Mouse (Mus musculus) B cell, adult 67 days (primary cell): Measurements from ENCODE around the gene Pnmal1. TPM values are rescaled to one million over a fixed set of nuclear protein-coding genes. Genes with fewer than 3 reads are reported as not detected.

ENCODE experiments used
- total RNA-seq, 2 experiments: library from RNA; stranded (reverse); gene quantifications; 4 replicates each; pipeline ENCODE4 v1.2.4; 2023

Gene Pnmal1
- not detected for total RNA-seq

DNA sequence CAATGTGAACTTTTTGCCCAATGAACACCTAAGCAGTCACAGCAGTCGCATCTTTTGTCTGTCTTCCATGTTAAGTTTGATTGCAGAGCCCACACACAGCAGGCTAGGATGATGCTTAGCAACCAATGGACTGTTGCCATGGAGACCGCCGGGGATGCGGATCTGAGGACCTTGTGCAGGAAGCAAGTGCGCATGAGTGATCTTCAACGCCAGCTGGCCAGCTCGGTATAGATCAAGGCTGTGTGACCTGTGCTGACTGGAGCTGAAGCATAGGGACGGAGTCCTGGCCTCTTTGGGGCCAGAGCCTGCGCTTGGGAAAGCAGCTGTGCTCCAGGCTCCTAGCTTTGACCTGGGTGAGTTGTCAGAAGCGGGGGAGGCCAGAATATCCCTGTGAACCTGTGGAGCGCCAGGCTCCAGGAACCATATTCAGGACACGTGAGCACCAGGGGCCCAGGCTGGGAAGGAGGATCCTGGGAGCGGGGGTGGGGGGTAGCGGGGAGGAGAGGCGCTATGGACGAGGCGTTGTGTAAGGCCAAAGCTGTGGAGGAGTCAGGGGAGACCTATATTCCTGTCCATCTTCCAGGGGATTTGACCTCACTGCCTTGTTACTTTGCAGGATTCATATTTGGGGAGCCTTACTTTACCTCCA, at the start of gene Pnmal1:
Gene Pnmal1 (plus strand): TSS at position 141 of the 649 bp plus-strand sequence.

DNA sequence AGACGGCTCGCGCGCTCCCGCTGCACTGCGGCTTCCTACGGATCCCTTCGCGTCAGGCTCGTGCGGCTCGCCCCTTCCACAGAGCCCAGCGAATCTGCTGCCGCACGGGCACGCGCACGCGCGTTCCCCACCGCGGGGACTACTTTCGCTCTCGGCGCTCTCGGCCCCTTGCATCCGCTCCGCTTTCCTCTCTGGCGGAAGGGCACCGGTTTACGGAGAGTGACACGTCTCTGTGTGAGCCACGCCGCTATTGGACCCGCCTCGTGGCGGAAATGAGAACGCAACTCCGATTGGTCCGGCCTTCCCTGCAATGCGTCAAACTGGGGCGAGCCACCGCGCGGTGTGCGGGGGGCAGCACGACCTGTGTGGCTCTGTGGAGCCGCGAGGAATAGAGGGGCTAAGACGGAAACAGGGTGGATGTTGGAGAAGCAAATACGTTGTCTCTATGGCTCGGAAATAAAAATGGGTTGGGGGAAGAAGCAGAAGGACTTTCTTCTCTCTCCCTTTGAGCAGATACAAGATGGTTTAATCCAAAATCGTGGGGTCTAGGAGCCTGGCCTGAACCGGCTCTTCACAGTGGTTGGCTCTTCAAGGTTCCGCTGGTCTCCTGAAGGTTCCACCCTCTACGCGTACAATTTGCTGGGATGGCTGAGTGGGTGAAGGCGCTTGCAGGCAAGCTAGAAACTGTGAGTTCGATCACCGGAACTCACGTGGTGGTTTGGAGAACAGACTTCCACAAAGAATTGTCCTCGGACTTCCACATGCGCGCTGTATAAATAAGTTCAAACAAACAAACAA, 35.2 kb upstream of the Pnmal1 start, which contains the start of gene Calm3:
Gene Calm3 (minus strand): TSS at position 78 of the 798 bp plus-strand sequence.

DNA sequence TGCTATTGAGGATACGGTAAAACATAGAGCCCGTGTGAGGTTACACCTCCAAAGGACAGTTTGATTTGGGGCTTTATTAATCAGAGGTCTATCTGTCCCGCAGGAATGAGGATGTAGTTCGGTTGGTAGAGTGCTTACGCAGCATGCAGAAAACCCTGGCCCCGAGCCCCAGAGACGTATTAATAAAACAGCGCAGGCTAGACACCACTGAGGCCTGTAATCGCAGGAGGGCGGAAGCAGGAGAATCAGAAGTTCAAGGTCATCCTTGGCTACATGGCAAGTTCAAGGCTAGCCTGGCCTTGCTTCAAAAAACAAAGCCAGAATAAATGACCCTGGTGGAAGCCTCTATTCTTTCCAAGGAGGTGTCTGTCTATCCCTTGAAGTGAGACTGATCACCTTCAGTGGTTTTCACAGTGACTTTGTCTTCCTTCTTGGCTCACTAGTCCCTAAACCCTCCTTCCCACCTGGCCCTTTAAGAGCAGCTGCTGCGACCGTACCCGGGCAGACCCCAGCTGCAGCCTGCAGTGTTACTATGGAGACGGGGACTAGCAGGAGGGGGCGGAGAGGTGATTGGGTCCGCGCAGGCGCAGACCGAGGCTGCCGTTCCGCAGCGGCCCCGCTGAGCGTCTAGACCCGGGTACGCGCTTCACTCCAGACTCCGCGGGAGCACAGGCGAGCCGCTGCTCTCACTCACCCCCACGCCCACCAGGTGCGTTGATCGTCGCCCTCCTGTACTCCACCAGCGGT, 15.2 kb upstream of the Pnmal1 start, which contains the start of gene Pnmal2:
Gene Pnmal2 (plus strand): TSS at position 622 of the 747 bp plus-strand sequence.

DNA sequence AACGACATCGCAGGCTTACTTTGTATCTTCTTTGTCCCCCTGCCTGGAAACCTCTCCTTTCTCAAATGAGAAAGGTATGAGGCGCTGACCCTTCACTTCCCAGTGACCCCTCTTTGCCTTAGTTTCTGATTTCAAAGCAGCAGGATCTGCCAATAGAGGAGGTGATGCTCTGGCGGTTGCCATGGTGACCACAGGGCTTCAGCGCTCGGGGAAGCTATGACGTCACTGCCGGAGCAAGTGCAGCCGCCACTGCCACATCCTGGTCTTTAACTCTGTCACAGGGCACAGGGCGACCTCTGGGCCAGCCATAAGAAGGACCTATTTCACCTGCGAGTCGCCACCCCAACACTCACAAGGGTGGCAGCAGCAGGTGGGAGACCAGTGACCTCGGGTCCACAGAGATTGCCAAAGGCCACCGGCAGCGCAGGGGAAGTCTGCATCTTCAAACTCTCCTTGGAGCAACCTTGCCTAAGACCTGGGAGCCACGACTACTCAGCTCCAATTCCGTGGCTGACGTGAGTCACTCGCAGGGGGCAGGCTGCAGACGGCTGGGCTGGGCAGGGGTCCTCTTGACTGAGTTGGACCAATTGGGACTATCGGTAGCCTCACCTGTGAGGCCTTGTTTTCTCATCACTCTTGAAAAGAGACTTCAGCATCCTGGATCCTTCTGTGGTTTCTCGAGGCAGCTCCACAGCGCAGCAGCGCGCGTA, 23.5 kb downstream of the Pnmal1 start, which contains the start of gene Gm42372:
Gene Gm42372 (plus strand): TSS at position 228 of the 710 bp plus-strand sequence.

DNA sequence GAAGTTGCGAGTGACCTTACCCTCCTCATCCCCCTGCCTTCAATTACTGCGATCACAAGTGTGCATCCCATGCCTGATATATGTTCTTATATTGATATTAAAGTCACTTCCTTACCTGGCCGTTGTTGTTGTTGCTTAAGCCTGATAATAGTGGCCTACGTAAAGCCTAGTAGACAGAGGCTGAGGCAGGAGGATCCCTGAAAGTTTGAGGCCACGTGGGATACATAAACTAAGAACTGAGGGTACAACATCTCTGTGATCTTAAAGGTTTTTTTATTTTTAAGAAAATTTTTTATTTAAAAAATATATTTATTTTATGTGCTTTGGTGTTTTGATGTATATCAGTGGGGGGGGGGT, 33.0 kb downstream of the Pnmal1 start, which contains the start of gene Ccdc8:
Gene Ccdc8 (plus strand): TSS at position 258 of the 357 bp plus-strand sequence.

Other genes with a start within 250 kb of the Pnmal1 start
- gene Ceacam9, start 237.8 kb upstream of the Pnmal1 start, total RNA-seq = not detected
- gene Ap2s1, start 221.3 kb upstream of the Pnmal1 start, total RNA-seq = 10 to 100 TPM; 72.7 to 84.2 TPM
- 100 to 1,000 TPM; 185 to 202 TPM for gene Slc1a5, start 178.3 kb upstream of the Pnmal1 start, total RNA-seq
- gene Strn4, start 143.8 kb upstream of the Pnmal1 start, total RNA-seq = 100 to 1,000 TPM; 139 to 176 TPM
- gene Fkrp, start 142.9 kb upstream of the Pnmal1 start, total RNA-seq = 10 to 100 TPM; 26.3 to 29.3 TPM
- 100 to 1,000 TPM; 277 to 288 TPM for gene Prkd2, start 116.8 kb upstream of the Pnmal1 start, total RNA-seq
- gene Dact3, start 84.4 kb upstream of the Pnmal1 start, total RNA-seq = under 1 TPM; 0.23 to 0.59 TPM
- gene Gng8, start 67.9 kb upstream of the Pnmal1 start, total RNA-seq = not detected
- not detected for gene Ptgir, start 53.2 kb upstream of the Pnmal1 start, total RNA-seq
- gene Calm3, start 35.6 kb upstream of the Pnmal1 start, total RNA-seq = 100 to 1,000 TPM; 125 to 130 TPM
- gene Pnmal2, start 15.0 kb upstream of the Pnmal1 start, total RNA-seq = not detected
- under 1 TPM; 0.18 to 0.29 TPM for gene Gm42372, start 23.4 kb downstream of the Pnmal1 start, total RNA-seq
- gene Ccdc8, start 33.0 kb downstream of the Pnmal1 start, total RNA-seq = not detected
- gene Ppp5c, start 68.2 kb downstream of the Pnmal1 start, total RNA-seq = 100 to 1,000 TPM; 164 to 166 TPM
- gene Hif3a, start 102.7 kb downstream of the Pnmal1 start, total RNA-seq = 1 to 10 TPM; 1.9 to 2.0 TPM
- gene Psg16, start 114.4 kb downstream of the Pnmal1 start, total RNA-seq = under 1 TPM in 1 of 2 experiments, not detected in 1; 0.12 TPM
- gene Ceacam3, start 190.6 kb downstream of the Pnmal1 start, total RNA-seq = not detected
- not detected for gene Psg29, start 243.8 kb downstream of the Pnmal1 start, total RNA-seq